Mouse (Mus musculus) MEL (cell line): ENCODE results near the gene Ube3c. TPM values are rescaled to one million over a fixed set of nuclear protein-coding genes. Genes with fewer than 3 reads are reported as not detected.
"Not testable (repeated sequence)": the region's sequence is repeated elsewhere in the genome, so short reads cannot be mapped to it uniquely, and the experiment has no call there.

Experiments used
- DNase-seq: peaks from one replicate; pipeline ENCODE4 v3.0.0; 2011; ENCODE audit warnings: low read depth, low spot score
- H3K27ac ChIP-seq: 2 replicates; pipeline ENCODE4 v1.5.1; 2012; ENCODE audit warnings: low read depth, mild to moderate bottlenecking, control low read depth, low read length, moderate library complexity; ENCODE audit not compliant: control insufficient read depth
- H3K27me3 ChIP-seq, 2 experiments: fragments of 150-350 bp in 1 of 2; sonication (generic) in 1 of 2; 2 replicates each; pipeline ENCODE4 v1.6.1; 2012; ENCODE audit warnings: low read length in 2 of 2, mild to moderate bottlenecking in 2 of 2, improper control_type of control experiment in 1 of 2, moderate library complexity in 1 of 2; ENCODE audit not compliant: insufficient read depth in 2 of 2, control insufficient read depth in 1 of 2
- H3K36me3 ChIP-seq, 2 experiments: 2 replicates each; pipeline ENCODE4 v1.6.1; 2012 to 2014; ENCODE audit warnings: low read length in 2 of 2, improper control_type of control experiment in 1 of 2, inconsistent platforms in 1 of 2, mild to moderate bottlenecking in 1 of 2; ENCODE audit not compliant: insufficient read depth in 2 of 2, control insufficient read depth in 1 of 2
- H3K4me1 ChIP-seq, 2 experiments: fragments of 150-350 bp in 1 of 2; sonication (generic) in 1 of 2; 2 replicates each; pipeline ENCODE4 v1.6.1; 2012; ENCODE audit warnings: low read length in 2 of 2, improper control_type of control experiment in 1 of 2, mild to moderate bottlenecking in 1 of 2; ENCODE audit not compliant: insufficient read depth in 2 of 2, control insufficient read depth in 1 of 2
- H3K4me3 ChIP-seq, 2 experiments: fragments of 150-350 bp in 1 of 2; sonication (generic) in 1 of 2; 2 replicates each; pipeline ENCODE4 v1.5.1; 2012; ENCODE audit warnings: low read depth in 2 of 2, low read length in 2 of 2, mild to moderate bottlenecking in 2 of 2, moderate library complexity in 2 of 2, control low read depth in 1 of 2, improper control_type of control experiment in 1 of 2; ENCODE audit not compliant: control insufficient read depth in 1 of 2, insufficient read depth in 1 of 2
- H3K79me2 ChIP-seq: 2 replicates; pipeline ENCODE4 v1.6.1; 2012; ENCODE audit warnings: mild to moderate bottlenecking, low read length, moderate library complexity; ENCODE audit not compliant: control insufficient read depth, poor library complexity, insufficient read depth
- H3K9ac ChIP-seq: 2 replicates; pipeline ENCODE4 v1.6.1; 2012; ENCODE audit warnings: low read depth, mild to moderate bottlenecking, control low read depth, low read length, moderate library complexity; ENCODE audit not compliant: control insufficient read depth, poor library complexity, severe bottlenecking
- H3K9me3 ChIP-seq: fragments of 150-350 bp; sonication (generic); replicated peaks from 2 replicates; pipeline ENCODE4 v1.6.1; 2012; ENCODE audit warnings: mild to moderate bottlenecking, low read length, improper control_type of control experiment, moderate library complexity; ENCODE audit not compliant: insufficient read depth
- CTCF ChIP-seq, 3 experiments: IDR thresholded peaks in 2 of 3; conservative IDR thresholded peaks in 1 of 3; 2 replicates each; pipeline ENCODE4 v1.5.1; 2011 to 2012; ENCODE audit warnings: low read length in 3 of 3, low read depth in 2 of 3, mild to moderate bottlenecking in 2 of 3, improper control_type of control experiment in 1 of 3, inconsistent platforms in 1 of 3, mixed read lengths in 1 of 3, moderate library complexity in 1 of 3; ENCODE audit not compliant: control insufficient read depth in 1 of 3, insufficient read depth in 1 of 3, poor library complexity in 1 of 3, severe bottlenecking in 1 of 3
- E2F4 ChIP-seq: IDR thresholded peaks from 2 replicates; pipeline ENCODE4 v1.6.1; 2011; ENCODE audit warnings: low read depth, low read length, improper control_type of control experiment, borderline replicate concordance
- ELF1 ChIP-seq: IDR thresholded peaks from 2 replicates; pipeline ENCODE4 v1.6.1; 2014; ENCODE audit warnings: low read depth, mild to moderate bottlenecking, inconsistent platforms, low read length, improper control_type of control experiment, moderate library complexity
- EP300 ChIP-seq, 2 experiments: IDR thresholded peaks; 2 replicates each; pipeline ENCODE4 v1.6.1; 2011; ENCODE audit warnings: improper control_type of control experiment in 2 of 2, low read length in 2 of 2, low read depth in 1 of 2, mild to moderate bottlenecking in 1 of 2
- GATA1 ChIP-seq: IDR thresholded peaks from 2 replicates; pipeline ENCODE4 v1.6.1; 2011; ENCODE audit warnings: low read depth, low read length, improper control_type of control experiment
- KAT2A ChIP-seq: conservative IDR thresholded peaks from 2 replicates; pipeline ENCODE4 v1.6.1; 2012; ENCODE audit warnings: low read depth, low read length, improper control_type of control experiment, inconsistent platforms
- MAZ ChIP-seq: IDR thresholded peaks from 2 replicates; pipeline ENCODE4 v1.6.1; 2012; ENCODE audit warnings: low read depth, mild to moderate bottlenecking, inconsistent platforms, low read length, improper control_type of control experiment
- MYB ChIP-seq: IDR thresholded peaks from 2 replicates; pipeline ENCODE4 v1.6.1; 2011; ENCODE audit warnings: mild to moderate bottlenecking, low read depth, low read length, improper control_type of control experiment
- MYC ChIP-seq: IDR thresholded peaks from 2 replicates; pipeline ENCODE4 v1.6.1; 2011; ENCODE audit warnings: low read depth, mild to moderate bottlenecking, low read length, improper control_type of control experiment, moderate library complexity
- NELFE ChIP-seq: IDR thresholded peaks from 2 replicates; pipeline ENCODE4 v1.6.1; 2011; ENCODE audit warnings: low read depth, low read length, improper control_type of control experiment
- POLR2A ChIP-seq, 2 experiments: IDR thresholded peaks; 2 replicates each; pipeline ENCODE4 v1.6.1; 2011 to 2012; ENCODE audit warnings: low read length in 2 of 2, mild to moderate bottlenecking in 2 of 2, control low read depth in 1 of 2, improper control_type of control experiment in 1 of 2, low read depth in 1 of 2, moderate library complexity in 1 of 2; ENCODE audit not compliant: control insufficient read depth in 1 of 2, insufficient read depth in 1 of 2, poor library complexity in 1 of 2
- POLR2AphosphoS2 ChIP-seq: IDR thresholded peaks from 2 replicates; pipeline ENCODE4 v1.6.1; 2011; ENCODE audit warnings: low read length, improper control_type of control experiment
- SIN3A ChIP-seq: IDR thresholded peaks from 2 replicates; pipeline ENCODE4 v1.6.1; 2012; ENCODE audit warnings: low read length, improper control_type of control experiment, inconsistent platforms
- TBP ChIP-seq: IDR thresholded peaks from 2 replicates; pipeline ENCODE4 v1.8.0; 2011; ENCODE audit warnings: low read depth, low read length, improper control_type of control experiment
- TCF12 ChIP-seq: IDR thresholded peaks from 2 replicates; pipeline ENCODE4 v1.6.1; 2014; ENCODE audit warnings: low read depth, mild to moderate bottlenecking, inconsistent platforms, low read length, improper control_type of control experiment, moderate library complexity
- USF1 ChIP-seq: IDR thresholded peaks from 2 replicates; pipeline ENCODE4 v1.6.1; 2014; ENCODE audit warnings: low read depth, mild to moderate bottlenecking, inconsistent platforms, low read length, improper control_type of control experiment, moderate library complexity
- polyA plus RNA-seq, 2 experiments: library from polyadenylated mRNA; stranded (reverse) in 1 of 2; unstranded in 1 of 2; fragments of >175 nt in 1 of 2; fragments of >200 nt in 1 of 2; gene quantifications; 2 replicates each; pipeline versions ENCODE4 v1.2.1 to v1.2.4; 2012; ENCODE audit warnings: low replicate concordance in 2 of 2, low read depth in 1 of 2; ENCODE audit not compliant: insufficient read length in 2 of 2, insufficient read depth in 1 of 2, missing spikeins in 1 of 2
- total RNA-seq: library from RNA; depleted of rRNA; stranded (reverse); fragments of 300-350 nt; gene quantifications from 2 replicates; pipeline ENCODE4 v1.2.3, GENCODE M21; 2012

The Ube3c gene
- total and polyA plus RNA-seq, 3 experiments, result 34.7 to 39.6 TPM; not detected in 1

GRCm38 (mm10) chr5:29569378-29570280 is 587 bp downstream of the Ube3c start (continued):
- 0 out of 2 replicates have a peak, but pooled peaks have one; percentile 39 for TF ChIP-seq MAZ
- TF ChIP-seq CTCF (IDR thresholded peaks at IDR 0.05 in 2 of 3, conservative IDR thresholded peaks at IDR 0.05 in 1 of 3; ENCODE audit: control insufficient read depth in 1 of 3, insufficient read depth in 1 of 3, low read depth in 2 of 3, low read length in 3 of 3, poor library complexity in 1 of 3, severe bottlenecking in 1 of 3), result peak in 2 of 3 experiments; percentile 7 to 10; a peak in 2 of 6 replicates
- TF ChIP-seq POLR2AphosphoS2, result peak; percentile 11; the same call in 1 of the 2 replicates
- no peak for TF ChIP-seq TBP
- TF ChIP-seq MYB, result no peak

DNA sequence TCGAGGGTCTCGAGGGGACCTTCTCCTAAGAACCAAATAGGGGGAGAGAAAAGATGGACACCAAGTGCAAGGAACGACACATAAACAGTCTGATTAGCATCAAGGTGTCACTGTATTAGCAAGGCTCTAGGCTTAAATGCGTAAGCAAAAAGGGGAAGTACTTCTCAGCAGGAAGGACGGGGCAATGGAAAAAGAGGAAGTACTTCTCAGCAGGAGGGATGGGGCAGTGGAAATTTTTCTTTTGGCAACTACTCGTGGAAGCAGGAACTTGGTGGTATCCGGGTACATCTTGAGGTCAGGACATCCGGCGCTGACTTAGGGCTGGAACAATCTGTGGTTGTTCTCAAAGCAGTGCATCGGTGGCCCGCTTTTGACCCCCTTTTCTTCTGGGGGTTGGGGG is 5.2 kb downstream of the Ube3c start:
- H3K27me3 ChIP-seq, H3K27ac ChIP-seq, H3K4me3 ChIP-seq, H3K9ac ChIP-seq, H3K9me3 ChIP-seq: not testable (repeated sequence)
- Histone ChIP-seq H3K36me3 (peaks cover 14 to 48% of the 10 kb centered on the region in 2 experiments), H3K4me1 (peaks cover 0 to 11% of the 10 kb centered on the region in 2 experiments; a peak in 3 of 4 replicates), H3K79me2 (peaks cover 63% of the 10 kb centered on the region)
- DNase-seq, result peak; percentile 80
- 0 out of 2 replicates have a peak, but pooled peaks have one; percentile 11 for TF ChIP-seq ELF1
- TF ChIP-seq E2F4, result 0 out of 2 replicates have a peak, but pooled peaks have one; percentile 69
- peak; percentile 8 to 28; a peak in 1 of 4 replicates for TF ChIP-seq EP300 (IDR thresholded peaks at IDR 0.05; ENCODE audit: low read depth in 1 of 2, low read length in 2 of 2)

DNA sequence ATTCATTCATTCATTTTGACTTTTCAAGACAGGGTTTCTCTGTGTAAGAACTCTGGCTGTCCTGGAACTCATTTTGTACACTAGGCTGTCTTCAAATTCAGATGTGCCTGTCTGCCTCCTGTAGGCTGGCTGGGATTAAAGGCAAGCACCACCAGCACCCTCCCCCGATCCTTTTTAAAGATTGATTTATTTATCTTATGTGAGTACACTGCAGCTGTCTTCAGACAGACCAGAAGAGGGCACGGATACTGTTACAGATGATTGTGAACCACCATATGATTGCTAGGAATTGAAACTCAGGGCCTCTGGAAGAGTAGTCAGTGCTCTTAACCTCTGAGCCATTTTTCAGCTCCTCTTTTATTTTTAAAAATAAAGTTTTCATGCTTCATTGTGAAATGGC is 6.0 kb downstream of the Ube3c start:
- H3K4me3 ChIP-seq, result no peak overlapping the region
- H3K9ac ChIP-seq, result no peak overlapping the region
- TF ChIP-seq TCF12 (no peak), GATA1 (no peak), POLR2A (IDR thresholded peaks at IDR 0.05; ENCODE audit: control insufficient read depth in 1 of 2, insufficient read depth in 1 of 2, low read depth in 1 of 2, low read length in 2 of 2, poor library complexity in 1 of 2) (no peak), KAT2A (no peak), MYC (no peak), NELFE (no peak), SIN3A (no peak), USF1 (no peak), EP300 (IDR thresholded peaks at IDR 0.05; ENCODE audit: low read depth in 1 of 2, low read length in 2 of 2) (no peak)
- peaks cover 62% of the 10 kb centered on the region for H3K79me2 ChIP-seq
- H3K27me3 ChIP-seq, result no peaks in the 10 kb centered on the region
- H3K36me3 ChIP-seq, result peaks cover 12 to 49% of the 10 kb centered on the region in 2 experiments
- H3K4me1 ChIP-seq, result peaks cover 0 to 8% of the 10 kb centered on the region in 2 experiments; a peak in 3 of 4 replicates
- DNase-seq, result no peak
- H3K27ac ChIP-seq, result no peak overlapping the region
- H3K9me3 ChIP-seq, result peaks cover 3% of the 10 kb centered on the region; the same call in 1 of the 2 replicates
